Mouse (Mus musculus) neutrophil, adult 5-6 weeks (primary cell): ENCODE measurements around the gene Gm12355. TPM values are rescaled to one million over a fixed set of nuclear protein-coding genes. Genes with fewer than 3 reads are reported as not detected.
"Not testable (repeated sequence)": the region's sequence is repeated elsewhere in the genome, so short reads cannot be mapped to it uniquely, and the experiment has no call there.

Source experiments
- ATAC-seq: fragments of 151-379, 151-347 bp; 2 replicates; pipeline ENCODE4 v1.8.0; 2017; ENCODE audit warnings: mild to moderate bottlenecking, moderate TSS enrichment; ENCODE audit not compliant: insufficient number of reproducible peaks, poor library complexity, low FRiP score, severe bottlenecking; ENCODE audit errors: extremely low read depth
- total RNA-seq: library from RNA; stranded (forward); fragments of 200-1000 nt; gene quantifications from 2 replicates; pipeline ENCODE4 v1.2.3, GENCODE M21; 2017

The Gm12355 gene
- total RNA-seq, 1 experiment from 2014 or later = not detected

DNA sequence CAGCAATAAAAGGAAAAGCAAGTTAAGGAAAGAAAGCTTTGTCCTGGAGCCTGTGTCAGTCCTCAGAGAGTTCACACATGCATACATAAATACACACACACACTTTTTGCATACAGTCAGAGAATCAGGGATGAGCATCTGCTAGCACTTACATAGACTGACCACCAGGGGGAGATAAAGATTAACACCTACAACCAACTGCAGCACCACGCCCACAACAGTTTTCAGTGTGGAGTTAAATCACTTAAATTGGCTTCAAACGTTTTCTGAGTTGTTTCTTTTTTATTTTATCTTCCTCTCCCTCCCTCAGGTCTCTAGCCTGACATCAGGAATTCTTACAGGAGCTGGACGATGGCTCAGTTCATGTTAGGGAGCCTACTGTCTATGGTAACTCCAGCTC is 18.7 kb downstream of the Gm12355 start:
- ATAC-seq = peak; percentile 86

- ATAC-seq = not testable (repeated sequence)
These were observed 20.6 kb downstream of the Gm12355 start for GRCm38 (mm10) chr11:98604911-98605310.

GRCm38 (mm10) chr11:98603953-98604352 is 21.5 kb downstream of the Gm12355 start:
- no peak for ATAC-seq

DNA sequence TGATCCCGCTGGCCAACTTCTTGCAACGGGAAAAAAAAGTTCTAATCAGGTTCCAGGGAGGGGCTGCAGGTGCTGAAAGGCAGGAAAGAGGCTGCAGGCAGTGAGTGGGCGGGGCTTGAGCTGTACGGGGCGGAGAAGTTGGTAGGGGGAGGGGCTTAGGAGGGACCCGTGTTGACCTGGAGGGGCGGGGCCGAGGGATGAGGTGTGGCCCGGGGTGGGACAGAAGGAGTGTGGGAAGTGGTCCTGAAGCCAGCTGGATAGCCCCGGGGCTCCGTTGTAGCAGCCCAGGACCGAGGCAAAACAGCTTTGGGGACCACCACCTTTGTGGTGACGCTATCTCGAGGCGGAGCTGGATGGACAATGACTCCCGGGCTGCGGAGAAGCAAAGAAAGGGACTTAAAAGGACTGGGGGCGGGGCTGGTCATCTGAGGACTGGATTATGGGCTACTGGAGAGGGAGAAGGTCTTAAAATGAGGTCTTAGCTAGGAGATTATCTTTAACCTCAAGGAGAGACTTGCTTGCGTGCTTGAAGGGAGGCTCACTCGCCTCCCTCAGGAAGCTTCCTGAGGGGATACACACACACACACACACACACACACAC is 23.3 kb downstream of the Gm12355 start:
- no peak for ATAC-seq

- ATAC-seq = no peak
These were observed 26.2 kb downstream of the Gm12355 start for GRCm38 (mm10) chr11:98599291-98599690.

GRCm38 (mm10) chr11:98598851-98599290 is 26.6 kb downstream of the Gm12355 start:
- no peak for ATAC-seq

GRCm38 (mm10) chr11:98597991-98598390 is 27.5 kb downstream of the Gm12355 start, which contains the start of gene Lrrc3c:
Lrrc3c (plus strand) TSS chr11:98598291.
- no peak for ATAC-seq

DNA sequence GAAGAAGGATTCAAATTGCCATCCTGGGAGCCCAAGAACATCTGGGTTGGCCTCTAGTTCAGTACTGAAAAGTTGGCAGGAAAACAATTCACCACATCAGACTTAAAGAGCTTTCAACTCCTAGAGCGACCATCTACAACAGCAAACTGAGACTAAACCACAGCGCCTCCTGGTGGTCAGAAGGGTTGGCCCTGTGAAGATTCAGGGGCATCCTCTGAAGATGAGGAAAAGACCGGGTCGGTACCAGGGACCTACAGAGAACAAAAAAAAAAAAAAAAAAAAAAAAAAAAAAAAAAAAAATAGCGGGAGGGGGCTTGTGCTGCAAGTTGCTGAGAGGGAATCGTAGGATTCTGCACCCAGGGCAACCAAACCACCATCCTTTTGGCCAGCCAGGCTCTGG is 28.1 kb downstream of the Gm12355 start:
- ATAC-seq = peak; percentile 83

DNA sequence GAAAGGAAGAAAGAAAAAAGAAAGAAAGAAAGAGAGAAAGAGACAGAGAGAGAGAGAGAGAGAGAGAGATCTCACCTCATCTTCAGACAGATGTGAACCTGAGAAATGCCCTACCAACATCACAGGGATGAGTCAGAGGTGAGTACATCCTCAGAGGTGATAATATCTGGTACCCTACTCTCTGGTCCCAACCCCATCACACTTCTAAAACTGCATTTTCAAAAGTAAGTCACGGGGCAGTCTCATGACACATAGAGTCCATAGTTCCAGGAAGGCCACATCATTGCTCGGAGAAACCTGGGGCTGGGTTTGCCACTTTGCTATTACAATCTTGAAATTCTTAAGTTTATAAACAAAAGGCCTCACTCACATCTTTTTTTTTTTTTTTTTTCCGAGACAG is 29.5 kb downstream of the Gm12355 start:
- no peak for ATAC-seq

- no peak for ATAC-seq
These were observed 30.0 kb downstream of the Gm12355 start for GRCm38 (mm10) chr11:98595473-98595872.

DNA sequence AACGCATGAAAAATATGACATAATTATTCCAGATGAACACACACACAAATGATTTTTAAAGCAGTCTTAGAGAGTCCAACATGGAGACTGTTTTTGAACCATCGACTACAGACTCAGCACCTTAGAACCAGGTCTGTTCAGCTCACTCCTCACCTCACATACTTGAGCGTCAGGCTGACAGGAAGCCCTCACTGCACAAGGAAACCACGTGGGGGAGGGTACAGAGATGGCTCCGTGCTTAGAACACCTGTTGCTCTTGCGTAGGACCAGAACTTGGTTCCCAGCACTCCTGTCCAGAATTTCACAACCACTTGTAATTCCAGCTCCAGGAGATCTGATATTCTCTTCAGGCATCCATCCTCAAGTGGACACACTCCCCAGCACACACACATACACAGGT is 30.4 kb downstream of the Gm12355 start:
- ATAC-seq = no peak

- ATAC-seq = no peak
These were observed 34.7 kb downstream of the Gm12355 start for GRCm38 (mm10) chr11:98590548-98591445.

- ATAC-seq = no peak
These were observed 36.2 kb downstream of the Gm12355 start for GRCm38 (mm10) chr11:98589306-98589705.

DNA sequence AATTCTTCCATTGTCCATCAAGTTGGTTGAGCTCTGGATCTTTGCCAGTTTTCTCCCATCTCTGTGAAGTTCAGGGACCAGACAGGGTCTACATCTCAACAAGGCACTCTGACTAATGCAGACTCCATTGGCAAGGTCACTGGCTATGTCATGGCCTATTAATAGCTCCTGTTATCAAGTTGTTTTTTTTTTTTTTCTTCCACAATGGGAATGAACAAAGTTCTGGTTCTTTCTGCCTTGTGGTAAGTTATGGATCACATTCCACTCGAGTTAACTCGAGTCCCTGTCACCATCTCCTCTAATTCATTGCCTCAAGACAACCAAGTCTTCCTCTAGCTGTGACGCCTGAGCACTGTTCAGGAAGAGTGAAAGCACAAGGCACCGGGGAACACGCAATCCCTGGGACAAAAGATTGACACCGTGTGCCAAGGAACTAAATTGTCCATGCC is 36.6 kb downstream of the Gm12355 start:
- ATAC-seq = no peak

DNA sequence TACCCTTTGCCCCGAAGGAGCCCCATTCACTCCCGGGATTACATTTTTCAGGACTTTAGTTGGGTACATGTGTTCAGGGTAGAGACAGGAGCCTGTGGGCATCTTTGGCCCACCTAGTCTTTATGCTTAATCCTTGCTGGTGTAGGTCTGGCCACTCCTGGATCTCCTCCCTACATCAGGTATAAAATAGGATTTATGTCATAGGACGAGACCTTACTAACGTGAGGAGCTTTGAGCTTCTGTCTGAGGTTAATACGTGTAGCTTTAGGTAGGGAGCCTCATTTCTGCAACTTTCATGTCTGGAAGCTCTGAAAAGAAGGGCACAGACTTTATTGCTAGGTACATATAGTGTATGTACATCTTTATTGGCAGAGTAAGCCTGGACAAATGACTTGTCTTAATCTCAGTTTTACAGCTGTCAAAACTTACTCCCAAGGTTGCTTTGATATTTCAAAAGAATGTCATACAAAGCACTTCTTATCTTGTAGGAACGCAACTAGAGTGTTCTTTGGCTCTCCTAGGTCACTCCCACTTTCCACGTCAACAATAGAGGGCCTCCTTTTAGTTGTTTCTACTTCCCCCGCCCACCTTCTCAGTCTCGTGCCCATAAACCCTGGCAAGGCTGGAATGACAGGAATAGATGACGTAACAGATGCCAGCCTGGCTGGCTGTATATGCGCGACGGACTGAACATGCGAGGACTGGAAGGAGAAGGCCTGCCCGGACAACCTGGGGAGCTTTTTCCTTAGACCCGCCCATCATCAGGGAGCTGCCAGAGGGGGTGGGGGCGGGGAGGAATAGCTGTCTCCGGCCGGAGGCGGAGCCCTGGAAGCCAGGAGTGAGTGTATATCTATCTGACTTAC is 37.5 kb downstream of the Gm12355 start:
- ATAC-seq = no peak

DNA sequence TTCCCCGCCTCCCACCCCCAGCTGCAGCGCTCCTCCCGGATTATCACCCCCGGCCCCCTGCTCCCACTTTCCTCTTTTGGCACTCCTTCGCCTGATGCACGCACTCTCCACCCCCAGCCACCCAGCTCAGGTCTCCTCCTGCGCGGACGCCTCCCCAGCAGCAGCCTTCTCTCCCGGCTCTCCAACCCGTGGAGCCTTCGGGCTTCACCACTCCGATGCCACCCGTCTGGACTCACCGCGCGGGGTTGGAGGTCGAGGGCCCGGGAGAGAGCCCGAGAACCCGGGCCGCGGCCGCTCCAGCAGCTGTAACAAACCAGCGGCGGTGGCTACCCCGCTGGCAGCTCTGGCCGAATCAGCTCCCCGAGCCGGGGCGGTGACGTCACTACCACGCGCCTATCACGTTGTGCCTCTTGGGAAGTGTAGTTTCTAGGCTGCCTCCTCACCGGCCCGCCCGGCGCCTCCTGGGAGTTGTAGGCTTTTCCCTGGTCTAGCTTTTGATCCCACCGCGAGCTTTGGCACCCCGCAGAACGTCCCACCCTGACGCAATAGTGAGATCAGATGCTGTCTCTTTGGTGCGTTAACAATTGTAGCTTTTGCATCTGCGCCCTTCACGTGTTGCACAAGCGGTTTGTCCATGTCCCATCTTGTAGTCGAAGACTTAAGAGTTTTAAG is 38.4 kb downstream of the Gm12355 start, which contains the start of gene Ormdl3:
TSS of gene Ormdl3 (minus strand) at position 477 of the 672 bp plus-strand sequence.
- peak; percentile 93 for ATAC-seq

DNA sequence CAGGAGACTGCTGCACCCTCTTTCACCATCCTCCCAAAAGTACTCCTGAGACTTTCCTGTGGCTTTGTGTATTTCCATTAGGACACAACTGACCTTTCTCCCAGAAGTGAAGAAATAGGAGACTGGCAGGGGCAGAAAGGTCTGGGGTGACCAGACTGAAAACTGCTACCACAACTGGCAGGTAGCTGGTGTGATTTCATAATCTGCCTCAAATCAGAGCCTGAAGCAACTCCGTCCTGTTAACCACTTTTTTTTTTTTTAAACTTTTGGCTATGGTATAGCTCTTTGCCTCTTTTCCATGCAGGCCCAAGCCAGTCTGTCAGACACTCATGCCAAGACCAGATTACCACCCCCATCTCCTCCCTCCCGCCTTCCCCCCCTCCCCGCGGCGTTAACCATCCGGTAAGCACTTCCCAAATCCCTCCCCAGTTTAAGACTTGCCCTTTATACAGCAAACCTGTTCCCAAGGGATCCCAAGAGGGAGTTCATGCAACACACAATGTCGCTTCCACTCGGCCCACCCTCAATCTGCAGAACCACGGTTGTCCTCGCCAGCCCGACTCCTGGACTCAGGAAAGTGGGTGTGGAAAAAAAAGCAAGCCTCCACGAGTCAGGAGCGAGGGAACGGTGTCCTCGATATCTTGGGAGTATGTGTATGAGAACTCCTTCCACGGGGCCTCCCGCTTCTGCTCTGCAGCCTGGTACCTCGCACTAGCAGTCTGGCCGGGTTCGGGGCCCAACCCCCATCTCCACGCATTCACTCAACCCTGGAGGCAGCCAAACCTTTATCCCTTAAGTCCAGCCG is 39.2 kb downstream of the Gm12355 start:
- no peak for ATAC-seq

- no peak for ATAC-seq
These were observed 40.8 kb downstream of the Gm12355 start for GRCm38 (mm10) chr11:98584629-98585177.
